Mouse (Mus musculus) lung, adult 10 weeks (tissue): ENCODE measurements around the gene Ap4b1. TPM values are rescaled to one million over a fixed set of nuclear protein-coding genes. Genes with fewer than 3 reads are reported as not detected.

Source experiments
- polyA plus RNA-seq: library from polyadenylated mRNA; stranded (reverse); fragments of 350-450 nt; fragmentation: Illumina TruSeq; extraction: RNeasy Lipid Tissue Mini Kit (QIAGEN cat#74804); gene quantifications from one replicate; pipeline ENCODE4 v1.2.3, GENCODE M21; 2014; ENCODE audit warnings: low read depth, low replicate concordance; ENCODE audit not compliant: insufficient read depth

Gene Ap4b1
- polyA plus RNA-seq: 7.8 TPM

DNA sequence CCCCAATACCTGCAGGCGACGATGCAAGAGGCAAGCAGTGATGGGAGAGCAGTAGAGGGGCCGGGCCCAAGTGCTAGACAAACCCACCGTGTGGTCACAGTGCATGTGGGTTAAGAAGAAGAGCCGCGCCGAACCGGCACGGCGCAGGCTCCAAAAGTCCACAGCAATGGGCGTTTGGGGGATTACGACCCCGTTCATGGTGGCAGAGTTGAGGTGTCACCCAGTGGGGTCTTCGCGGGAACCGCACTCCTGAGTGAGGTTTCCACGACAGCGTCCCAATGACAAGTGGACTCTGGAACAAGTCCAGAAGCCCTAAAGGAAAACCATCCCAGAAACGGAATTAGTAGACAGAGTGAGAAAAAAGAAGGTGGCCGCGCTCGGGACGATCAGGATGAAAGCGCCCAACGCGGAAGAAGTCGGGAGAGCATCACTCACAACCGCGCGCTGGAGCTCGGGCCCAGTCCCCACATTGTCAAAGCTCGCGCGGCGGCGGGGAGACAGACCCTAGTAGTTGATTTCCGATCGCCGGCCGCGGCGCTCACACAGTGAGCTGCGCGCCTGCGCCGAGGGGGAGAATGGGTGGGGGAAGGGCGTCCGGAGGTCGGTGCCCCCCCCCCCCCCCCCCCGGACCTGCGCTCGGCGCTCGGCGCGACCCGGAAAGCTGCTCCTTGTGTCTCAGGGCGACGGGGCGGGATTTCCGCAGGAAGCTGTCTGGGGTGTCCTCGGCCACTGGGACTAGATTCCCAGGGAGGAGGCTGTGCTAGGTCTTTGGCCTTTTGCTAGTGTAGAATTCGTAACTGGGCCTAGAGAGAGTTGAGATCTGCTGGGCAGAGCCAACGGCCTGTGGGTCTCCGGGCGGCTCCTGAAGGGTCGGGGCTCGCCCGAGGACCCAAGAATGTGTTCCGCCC lies at the start of gene Ap4b1, which contains the start of the genes Dclre1b and Gm43064:
TSS of gene Ap4b1 (plus strand) at position 630 of the 908 bp plus-strand sequence.
TSS of gene Dclre1b (minus strand) at position 554 of the 908 bp plus-strand sequence.
TSS of gene Gm43064 (plus strand) at position 683 of the 908 bp plus-strand sequence.

DNA sequence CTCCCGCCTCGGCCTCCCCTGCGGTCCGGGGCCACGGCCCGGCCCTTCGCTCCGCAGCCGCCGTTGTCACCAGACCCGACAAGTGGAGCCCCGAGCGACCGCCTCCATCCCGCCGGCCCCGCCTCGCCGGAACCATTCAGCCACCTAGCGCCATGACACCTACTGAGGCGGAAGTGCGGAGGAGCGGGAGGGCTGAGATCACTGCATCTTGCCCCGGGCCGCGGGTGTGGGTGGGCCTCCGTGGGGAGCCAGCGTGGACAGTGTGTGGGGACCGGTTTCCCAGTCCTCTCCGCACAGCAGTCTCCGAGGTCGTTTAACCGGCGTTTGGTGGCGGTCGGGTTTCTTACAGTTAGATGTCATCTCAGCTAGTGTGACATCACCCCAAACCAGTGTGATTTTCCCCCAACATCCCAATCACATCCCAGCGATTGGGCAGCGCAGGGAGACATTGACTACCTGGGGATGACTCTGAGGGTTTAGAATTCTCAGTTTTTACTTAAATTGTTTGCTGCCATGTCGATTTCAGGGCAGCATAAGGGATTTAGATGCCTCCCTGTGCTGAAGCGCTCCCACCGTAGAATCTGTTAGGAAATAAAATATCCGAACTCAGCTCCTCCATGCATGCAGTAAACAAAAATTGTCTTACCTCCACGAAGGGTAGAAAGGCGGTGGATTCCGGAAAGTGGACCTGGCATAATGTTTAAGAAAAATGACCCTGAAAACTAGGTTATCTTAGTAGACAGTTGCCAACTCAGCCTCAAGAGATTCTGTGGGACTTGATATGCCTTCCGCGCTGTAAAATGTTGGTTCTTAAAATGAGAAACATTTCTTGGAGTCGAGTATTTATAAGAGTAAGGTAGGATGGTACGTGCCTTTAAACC lies 17.9 kb upstream of the Ap4b1 start, which contains the start of gene Hipk1:
TSS of gene Hipk1 (minus strand) at position 334 of the 881 bp plus-strand sequence.

DNA sequence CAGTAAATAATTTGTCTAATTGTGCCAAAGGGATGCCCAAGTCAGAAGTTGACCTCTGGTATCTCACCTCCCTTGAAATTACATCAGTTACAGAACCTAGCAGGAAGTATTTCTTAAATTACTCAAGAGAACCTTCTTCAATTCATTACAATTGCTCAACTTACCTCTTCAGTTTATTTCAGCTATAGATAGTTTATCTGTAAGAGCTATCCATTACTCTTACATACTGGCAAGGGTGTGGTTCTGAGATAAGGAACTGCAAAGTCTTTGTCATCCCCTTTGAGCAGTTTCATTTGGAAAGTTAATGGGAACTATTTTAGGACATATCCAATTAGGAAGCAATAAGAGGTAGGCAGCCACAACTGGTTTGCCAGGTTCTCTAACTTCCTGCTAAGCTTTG lies 23.1 kb downstream of the Ap4b1 start, which contains the start of gene Bcl2l15:
TSS of gene Bcl2l15 (plus strand) at position 176 of the 400 bp plus-strand sequence.

DNA sequence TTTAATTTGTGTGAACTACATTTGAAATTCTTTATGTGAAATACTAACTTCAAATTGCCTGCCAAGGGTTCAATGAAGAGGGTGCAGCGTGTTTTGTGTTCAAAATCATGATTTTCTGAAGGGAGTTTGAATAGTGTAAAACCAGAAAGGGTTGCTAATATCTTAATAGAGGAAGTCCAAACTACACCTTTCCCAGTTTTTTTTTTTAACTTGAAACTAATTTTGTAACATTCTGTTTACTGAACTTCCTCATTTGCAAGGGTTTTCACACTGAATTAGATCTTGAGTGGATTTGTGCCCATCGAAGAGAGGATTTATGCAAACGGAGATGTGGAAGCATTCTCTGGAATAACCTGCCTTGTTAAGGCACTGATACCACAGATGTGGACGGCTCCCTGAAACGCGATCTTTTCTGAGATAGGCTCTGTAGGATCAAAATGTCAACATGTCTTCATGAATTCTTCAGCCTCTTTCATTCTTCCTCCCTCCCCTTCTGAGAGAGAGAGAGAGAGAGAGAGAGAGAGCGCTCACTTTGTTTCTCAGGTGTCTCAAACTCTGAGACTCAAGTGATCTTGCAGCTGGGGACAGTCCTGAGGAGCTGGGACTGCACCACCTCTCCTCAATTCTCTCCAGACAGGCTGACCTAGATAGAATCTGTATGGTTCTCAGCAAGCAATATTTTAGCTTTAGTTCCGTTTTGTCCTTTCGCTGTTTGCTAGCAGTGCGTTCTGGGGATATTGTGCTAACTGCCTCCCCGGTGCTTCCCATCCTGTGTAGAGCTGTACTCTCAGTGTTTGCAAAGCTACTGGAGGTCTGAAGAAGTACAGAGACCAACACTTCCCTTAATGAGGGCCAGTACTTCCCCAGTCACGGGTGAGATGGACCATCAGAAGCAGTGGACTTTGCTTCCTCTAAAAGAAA lies 49.8 kb downstream of the Ap4b1 start, which contains the start of gene Ptpn22:
TSS of gene Ptpn22 (plus strand) at position 915 of the 921 bp plus-strand sequence.

Other genes starting within 250 kb of the Ap4b1 start
- 0.27 TPM for gene Syt6, start 234.3 kb upstream of the Ap4b1 start, polyA plus RNA-seq
- not detected for gene Atg4a-ps, start 163.5 kb upstream of the Ap4b1 start, polyA plus RNA-seq
- gene Olfml3, start 71.5 kb upstream of the Ap4b1 start, polyA plus RNA-seq: 46.2 TPM
- gene Gm10964, start 70.2 kb upstream of the Ap4b1 start, polyA plus RNA-seq: not detected
- gene Hipk1, start 18.0 kb upstream of the Ap4b1 start, polyA plus RNA-seq: 24.4 TPM
- gene Dclre1b, start 76 bp upstream of the Ap4b1 start, polyA plus RNA-seq: 4.7 TPM
- gene Gm43064, start 53 bp downstream of the Ap4b1 start, polyA plus RNA-seq: not detected
- gene Bcl2l15, start 23.1 kb downstream of the Ap4b1 start, polyA plus RNA-seq: not detected
- 7.4 TPM for gene Ptpn22, start 50.3 kb downstream of the Ap4b1 start, polyA plus RNA-seq
- 6.1 TPM for gene Rsbn1, start 104.6 kb downstream of the Ap4b1 start, polyA plus RNA-seq
- gene Phtf1, start 158.6 kb downstream of the Ap4b1 start, polyA plus RNA-seq: 14.2 TPM